In genomic region chr2:32464212-32464891, GRCm38 (mm10) we compare ENCODE assay signal across 10 mouse cellular contexts. TPM values are rescaled to one million over a fixed set of nuclear protein-coding genes. Genes with fewer than 3 reads are reported as not detected.
A peak's percentile ranks its signal among the peaks of the same experiment; 100 is the strongest.
DNase-seq lines count a peak whose midpoint lies in the region; ATAC-seq lines count a peak whose summit lies in the region.
"Had no signal": no experiment of that assay in that cellular context is flagged by ENCODE, and none has a peak within 500 bp of the region (broad histone marks: within the 10 kb centered on the region; RNA-seq: fewer than 3 reads in every experiment).

No protein-coding gene starts in this region.

- H3K27ac ChIP-seq in intestine, embryonic 16.5 days (ENCODE audit: low read length): peak overlapping the region; percentile 78
- H3K27ac ChIP-seq: left cerebral cortex, adult 2 months; midbrain, embryonic 15.5 days had no signal

- DNase-seq in heart, adult 11 months: peak; percentile 90
- no peak for DNase-seq in heart, adult 8-10 months (ENCODE audit: low spot score)
- DNase-seq in MN1 (ENCODE audit: low spot score): peak; percentile 63
- DNase-seq in lung, postnatal 25 days (ENCODE audit: low spot score): peak; percentile 55
- DNase-seq in urinary bladder, postnatal 25 days (ENCODE audit: low spot score): no peak
- DNase-seq in layer of hippocampus, adult 18-20 months (ENCODE audit: low spot score in 2 of 2): no peak
- no peak for DNase-seq in frontal cortex, postnatal 25 days (ENCODE audit: low spot score in 2 of 2)

- no peaks in the 10 kb centered on the region for H3K9me3 ChIP-seq in intestine, embryonic 16.5 days (ENCODE audit: control insufficient read depth, low read length)
- H3K9me3 ChIP-seq: midbrain, embryonic 15.5 days had no signal

- H3K27me3 ChIP-seq in intestine, embryonic 16.5 days (replicated peaks; ENCODE audit: control insufficient read depth, insufficient read depth, low read length): no peaks in the 10 kb centered on the region
- H3K27me3 ChIP-seq: midbrain, embryonic 15.5 days had no signal

- WGBS in intestine, embryonic 16.5 days: 28% methylated on average over 6 of the region's 6 CpGs

- no peaks in the 10 kb centered on the region for H3K36me3 ChIP-seq in intestine, embryonic 16.5 days (ENCODE audit: control insufficient read depth, insufficient read depth, low read length)
- H3K36me3 ChIP-seq: midbrain, embryonic 15.5 days had no signal

- H3K4me1 ChIP-seq in intestine, embryonic 16.5 days (ENCODE audit: control insufficient read depth, insufficient read depth, low read length): peaks cover 12% of the 10 kb centered on the region
- H3K4me1 ChIP-seq: midbrain, embryonic 15.5 days had no signal

- H3K9ac ChIP-seq in intestine, embryonic 16.5 days (ENCODE audit: low read depth, low read length): no peak overlapping the region
- H3K9ac ChIP-seq: midbrain, embryonic 15.5 days had no signal

- peak; percentile 84 for ATAC-seq in intestine, embryonic 16.5 days
- ATAC-seq: midbrain, embryonic 15.5 days had no signal

- no peak overlapping the region for H3K4me2 ChIP-seq in intestine, embryonic 16.5 days (ENCODE audit: low read depth, low read length)
- H3K4me2 ChIP-seq: midbrain, embryonic 15.5 days had no signal

- H3K4me3 ChIP-seq in intestine, embryonic 16.5 days (ENCODE audit: low read length): no peak overlapping the region
- H3K4me3 ChIP-seq: left cerebral cortex, adult 2 months; midbrain, embryonic 15.5 days had no signal

RNA-seq across cellular contexts. Expression of gene Slc25a25, which starts 13.1 kb away (rescaled TPM):
- total RNA-seq in heart, adult 8-10 months (2022): 1 to 10 TPM; 6.4 to 7.8 (median 7.0) TPM
- 19.3 and 19.9 TPM in 2 replicates for polyA plus RNA-seq in intestine, embryonic 16.5 days (2015; fragmentation: Nextera tagmentation; extraction: Ambion mirVana)
- 10 to 100 TPM; 57.2 to 59.5 TPM for total RNA-seq in layer of hippocampus, adult 18-20 months (2021)

RNA-seq across cellular contexts. Expression of gene Naif1, which starts 14.1 kb away (rescaled TPM):
- 1 to 10 TPM; 3.4 to 4.4 (median 3.5) TPM for total RNA-seq in heart, adult 8-10 months (2022)
- 5.1 and 5.3 TPM in 2 replicates for polyA plus RNA-seq in intestine, embryonic 16.5 days (2015; fragmentation: Nextera tagmentation; extraction: Ambion mirVana)
- 1 to 10 TPM; 4.6 to 4.8 TPM for total RNA-seq in layer of hippocampus, adult 18-20 months (2021)

Comparison
In these comparisons a context has a peak if more than half of its experiments do, and no peak if none do; other contexts are left out.
1. DNase-seq: peak in heart, adult 11 months (single experiment), MN1 (single experiment) and lung, postnatal 25 days (single experiment); none in heart, adult 8-10 months (single experiment), urinary bladder, postnatal 25 days (single experiment), layer of hippocampus, adult 18-20 months (0 of 2) and frontal cortex, postnatal 25 days (0 of 2).
2. RNA of gene Slc25a25, which starts 13.1 kb away (total RNA-seq): 57.2 to 59.5 TPM in layer of hippocampus, adult 18-20 months; 6.4 to 7.8 TPM in heart, adult 8-10 months; every median in the first group is over 4 times any median in the second.